7 mouse cellular contexts compared by ENCODE assay signal in genomic region chr7:141060426-141061242, GRCm38 (mm10). TPM values are rescaled to one million over a fixed set of nuclear protein-coding genes. Genes with fewer than 3 reads are reported as not detected.
DNase-seq lines count a peak whose midpoint lies in the region; ATAC-seq and TF ChIP-seq lines count a peak whose summit lies in the region.

Gene B4galnt4, plus strand, starts transcription at chr7:141061104.

- H3K27me3 ChIP-seq in hindbrain, embryonic 16.5 days (replicated peaks; ENCODE audit: control insufficient read depth, insufficient read depth, low read length) = no peaks in the 10 kb centered on the region

- TF ChIP-seq CTCF in left cerebral cortex, adult 2 months (IDR thresholded peaks at IDR 0.05) = no peak

- DNase-seq in adrenal gland, adult 18-20 months (ENCODE audit: low spot score in 2 of 2) = peak; percentile 58 to 66
- DNase-seq in cerebellum, postnatal 36 days = peak; percentile 93 to 95
- DNase-seq in frontal cortex, postnatal 36 days (ENCODE audit: low spot score in 2 of 2) = peak; percentile 92 to 95
- DNase-seq in left cerebral cortex, adult 2 months (ENCODE audit: extremely low spot score in 1 of 2, low spot score in 2 of 2) = peak; percentile 91 to 92
- DNase-seq in lung, postnatal 25 days (ENCODE audit: low spot score) = peak; percentile 52
- peak; percentile 95 for DNase-seq in right cerebral cortex, adult 18-20 months

- peak within 1 kb of the TSS; percentile 91 for H3K27ac ChIP-seq in hindbrain, embryonic 16.5 days (ENCODE audit: low read depth, low read length)
- peak within 1 kb of the TSS; percentile 94 for H3K27ac ChIP-seq in left cerebral cortex, adult 2 months

- H3K9ac ChIP-seq in hindbrain, embryonic 16.5 days (ENCODE audit: low read depth, low read length) = peak within 1 kb of the TSS; percentile 99

- H3K4me1 ChIP-seq in hindbrain, embryonic 16.5 days (ENCODE audit: control insufficient read depth, insufficient read depth, low read depth, low read length) = peaks cover 18% of the 10 kb centered on the region

- H3K9me3 ChIP-seq in hindbrain, embryonic 16.5 days (ENCODE audit: control insufficient read depth, low read length) = no peaks in the 10 kb centered on the region

- under 1% methylated on average over 58 of the region's 72 CpGs for WGBS in hindbrain, embryonic 16.5 days

- H3K36me3 ChIP-seq in hindbrain, embryonic 16.5 days (ENCODE audit: control insufficient read depth, insufficient read depth, low read length) = peaks cover 17% of the 10 kb centered on the region

- peak within 1 kb of the TSS; percentile 94 for H3K4me3 ChIP-seq in hindbrain, embryonic 16.5 days (ENCODE audit: low read length)
- peak within 1 kb of the TSS; percentile 84 for H3K4me3 ChIP-seq in left cerebral cortex, adult 2 months

- intact Hi-C loops in left cerebral cortex, adult 2 months (cut with DNase I) = no loop called here

- ATAC-seq in hindbrain, embryonic 16.5 days = peak; percentile 98

- H3K4me2 ChIP-seq in hindbrain, embryonic 16.5 days (ENCODE audit: low read length) = peak within 1 kb of the TSS; percentile 84

RNA-seq across cellular contexts. Expression of gene B4galnt4, which starts in this region (rescaled TPM):
- 1 to 10 TPM; 1.3 to 2.7 TPM for total RNA-seq in adrenal gland, adult 18-20 months (2021)
- polyA plus RNA-seq in hindbrain, embryonic 16.5 days (2015; fragmentation: Nextera tagmentation; extraction: Ambion mirVana) = 53.3 and 55.0 TPM in 2 replicates
- total RNA-seq in left cerebral cortex, adult 2 months (2021) = 10 to 100 TPM; 87.4 to 95.9 TPM

Comparison
In these comparisons a context has a peak if more than half of its experiments do, and no peak if none do; other contexts are left out.
1. Peak in every context shown above with its lines: DNase-seq, ATAC-seq, H3K4me3 ChIP-seq and H3K27ac ChIP-seq.
2. RNA of gene B4galnt4 (total RNA-seq): 87.4 to 95.9 TPM in left cerebral cortex, adult 2 months; 1.3 to 2.7 TPM in adrenal gland, adult 18-20 months; every median in the first group is over 10 times any median in the second.